Mouse (Mus musculus): ENCODE data around the gene Dlk2.

The Dlk2 gene

DNA sequence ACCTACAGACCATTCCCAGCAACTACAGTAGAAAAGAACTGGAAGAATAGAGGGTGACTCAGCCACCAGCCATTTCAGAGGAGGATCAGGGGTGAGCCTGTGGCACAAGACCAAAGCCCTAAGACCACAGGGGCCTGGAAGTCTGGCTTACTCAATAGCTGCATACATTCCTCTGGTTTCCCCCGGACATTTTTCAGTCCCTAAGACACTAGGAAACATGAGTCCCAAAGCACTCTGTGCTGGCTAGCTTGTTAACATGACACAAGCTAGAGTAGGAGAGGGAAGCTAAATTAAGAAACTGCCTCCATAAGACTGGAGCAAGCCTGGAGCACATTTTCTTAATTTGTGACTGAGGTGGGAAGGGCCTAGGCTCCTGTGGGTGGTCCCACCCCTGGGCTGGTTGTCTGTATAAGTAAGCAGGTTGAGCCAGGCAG is 23.4 kb upstream of the Dlk2 start:
- no peak for DNase-seq

GRCm38 (mm10) chr17:46274465-46274864 is 22.8 kb upstream of the Dlk2 start:
- no peak for DNase-seq

DNA sequence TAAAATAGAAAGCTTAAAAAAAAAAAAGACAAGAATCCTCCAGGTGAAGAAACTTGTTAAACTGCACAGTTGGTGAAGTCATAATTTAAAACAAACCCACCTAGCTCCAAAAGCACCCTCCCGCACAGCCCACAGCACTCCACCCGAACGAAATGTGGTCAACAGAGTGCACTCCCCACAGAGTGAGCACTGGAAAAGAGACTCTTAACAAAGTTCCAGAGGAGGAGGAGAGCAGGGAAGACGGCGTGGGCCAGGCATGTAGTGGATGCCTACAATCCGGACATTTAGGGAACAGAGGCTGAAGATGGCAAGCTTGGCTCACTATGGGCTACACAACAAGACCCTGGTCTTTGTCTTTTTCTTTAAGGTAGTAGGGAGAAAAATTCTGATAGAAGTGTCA is 22.2 kb upstream of the Dlk2 start:
- DNase-seq = no peak

- DNase-seq = no peak
These were observed 21.7 kb upstream of the Dlk2 start for GRCm38 (mm10) chr17:46275506-46275905.

DNA sequence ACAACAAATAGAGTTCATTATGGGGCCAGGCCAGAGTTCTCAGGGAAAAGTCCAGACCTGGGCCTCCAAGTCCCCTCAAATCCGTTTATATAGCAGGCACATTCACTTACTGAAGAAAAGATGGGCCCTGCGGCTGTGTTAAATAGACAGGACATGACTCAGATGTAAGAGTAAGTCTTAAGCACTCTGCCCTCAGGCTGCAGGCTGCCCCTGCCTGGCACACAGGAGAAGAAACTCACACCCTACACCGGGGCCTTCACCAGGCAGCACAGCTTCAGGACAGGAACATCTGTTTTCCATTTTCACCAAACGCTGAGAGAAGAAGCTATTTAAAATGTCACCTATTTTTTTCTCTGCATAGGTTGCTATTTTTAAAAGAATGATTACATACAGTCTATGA is 19.6 kb upstream of the Dlk2 start:
- DNase-seq = no peak

DNA sequence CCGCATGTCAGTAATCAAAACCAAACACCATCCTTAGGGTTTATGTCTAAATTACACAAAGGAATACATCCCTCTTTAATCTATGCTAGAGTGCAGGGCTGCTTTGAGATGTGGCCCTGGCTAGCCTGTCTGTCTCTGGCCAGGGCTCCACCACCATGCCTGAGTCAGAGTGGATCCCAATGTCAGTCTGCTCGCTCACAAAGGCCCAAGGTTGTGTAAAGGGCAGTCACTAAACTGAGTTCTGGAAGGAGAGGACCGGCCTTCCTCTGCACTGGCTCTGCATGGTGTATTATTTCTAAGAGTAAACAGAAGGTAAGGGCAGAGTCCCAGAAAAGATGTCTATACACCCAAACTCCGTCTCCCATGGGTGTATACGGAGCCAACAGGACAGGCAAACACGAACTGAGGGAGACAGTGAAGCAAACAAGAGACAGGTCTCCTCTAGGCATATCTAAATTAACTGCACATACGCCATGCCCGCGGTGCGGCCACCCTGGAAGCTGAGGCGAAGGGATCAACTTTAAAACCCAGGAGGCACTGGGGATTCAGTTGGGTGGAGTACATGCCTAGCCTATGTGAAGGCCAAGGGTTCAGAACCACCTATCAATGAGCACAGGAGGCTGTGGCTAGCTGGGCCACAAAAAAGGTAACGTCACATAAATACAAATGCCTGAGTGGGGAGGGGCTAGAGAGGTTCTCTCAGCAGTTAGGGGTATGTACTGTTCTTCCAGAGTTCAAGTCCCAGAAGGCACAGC is 19.0 kb upstream of the Dlk2 start:
- DNase-seq = no peak

DNA sequence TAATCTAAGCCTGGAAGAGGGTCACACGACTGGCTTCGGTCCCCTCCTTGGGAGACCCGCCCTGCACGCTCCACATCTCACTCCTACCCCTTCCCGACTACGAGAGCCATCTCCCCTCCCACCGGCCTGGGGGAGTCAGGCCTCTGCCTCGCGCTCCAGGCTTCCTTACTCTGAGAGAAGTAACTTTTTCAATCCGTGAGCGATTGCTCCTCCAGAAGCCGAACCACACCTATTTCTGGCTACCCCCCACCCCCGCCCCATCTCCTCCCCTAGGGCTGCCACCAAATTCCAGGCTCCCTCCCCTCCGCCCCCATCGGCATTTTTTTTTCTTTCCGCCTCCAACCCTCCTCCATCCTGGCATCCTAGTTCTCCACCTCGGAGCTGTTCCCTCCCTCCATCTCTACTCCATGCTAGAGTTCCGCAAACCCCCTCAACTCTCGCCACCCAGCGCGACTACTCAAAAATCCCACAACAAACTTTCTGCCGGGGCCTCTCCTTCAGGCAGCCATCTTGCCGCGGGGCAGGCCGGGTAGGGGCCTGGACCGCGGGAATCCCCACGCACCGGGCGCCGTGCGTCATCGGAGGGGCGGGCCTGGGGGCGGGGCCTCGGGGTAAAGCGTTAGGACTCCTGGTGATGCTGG is 14.6 kb upstream of the Dlk2 start, which contains the start of gene Tjap1:
Gene Tjap1 (minus strand): TSS at position 544 of the 641 bp plus-strand sequence.
- peak; percentile 90 for DNase-seq

GRCm38 (mm10) chr17:46283140-46283539 is 14.1 kb upstream of the Dlk2 start:
- no peak for DNase-seq

DNA sequence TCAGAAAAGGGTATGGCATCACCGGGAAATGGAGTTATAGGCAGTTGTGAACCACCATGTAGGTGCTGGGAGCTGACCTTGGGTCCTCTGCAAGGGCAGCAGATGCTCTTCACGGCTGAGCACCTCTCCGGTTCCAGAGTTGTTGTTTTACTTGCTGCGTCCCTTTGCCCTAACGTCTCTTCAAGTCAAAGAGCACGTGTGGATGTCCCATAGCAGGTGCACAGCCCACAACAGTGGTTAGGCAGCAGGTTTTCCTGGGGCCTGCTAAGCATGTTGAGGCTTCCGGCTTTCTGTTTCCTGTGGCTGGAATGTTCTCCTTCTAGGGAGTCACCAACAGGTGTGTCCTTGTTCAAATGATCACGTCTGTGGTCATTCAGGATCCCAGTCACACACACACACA is 13.3 kb upstream of the Dlk2 start:
- DNase-seq = no peak

GRCm38 (mm10) chr17:46284653-46285052 is 12.6 kb upstream of the Dlk2 start:
- no peak for DNase-seq

- no peak for DNase-seq
These were observed 11.8 kb upstream of the Dlk2 start for GRCm38 (mm10) chr17:46285407-46285806.

DNA sequence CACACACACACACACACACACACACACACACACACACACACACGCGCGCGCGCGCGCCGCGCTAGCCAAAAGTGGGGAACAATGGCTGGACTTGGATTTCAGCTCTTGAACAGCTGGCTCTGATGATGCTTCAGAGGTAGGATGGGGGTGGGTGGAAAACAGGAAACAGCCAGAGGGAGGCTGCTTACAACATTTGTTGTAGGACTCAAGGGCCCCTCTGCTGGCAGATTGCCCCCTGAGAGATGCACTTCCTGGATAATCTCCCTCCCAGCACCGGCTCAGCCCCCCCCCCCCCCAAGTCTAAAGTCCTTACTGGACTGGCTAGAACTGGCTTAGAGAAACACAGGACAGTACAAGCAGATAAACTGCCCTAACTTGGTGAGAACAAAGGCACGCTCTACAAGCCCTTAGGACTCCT is 9.5 kb upstream of the Dlk2 start:
- peak; percentile 86 for DNase-seq

DNA sequence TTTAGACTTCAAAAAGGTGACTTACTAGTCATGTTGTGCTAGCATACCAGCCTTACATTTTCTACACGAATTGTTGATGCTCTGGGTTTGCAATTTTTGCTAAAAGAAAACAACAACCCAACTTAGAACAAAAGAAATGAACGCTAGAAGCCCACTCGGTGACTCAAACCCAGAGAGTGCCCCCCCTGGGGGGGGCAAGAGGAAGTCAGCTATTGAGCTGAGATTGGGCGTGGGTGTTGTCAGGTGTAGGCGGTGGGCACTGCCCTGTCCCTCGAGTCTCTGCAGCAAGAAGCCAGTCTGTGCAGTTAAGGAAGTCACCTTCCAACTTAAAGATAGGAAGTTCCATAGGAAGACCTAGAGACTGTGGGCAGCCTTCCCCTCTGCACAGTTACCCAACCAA is 620 bp upstream of the Dlk2 start:
- no peak for DNase-seq

- DNase-seq = no peak
These were observed 225 bp upstream of the Dlk2 start for GRCm38 (mm10) chr17:46297028-46297363.

DNA sequence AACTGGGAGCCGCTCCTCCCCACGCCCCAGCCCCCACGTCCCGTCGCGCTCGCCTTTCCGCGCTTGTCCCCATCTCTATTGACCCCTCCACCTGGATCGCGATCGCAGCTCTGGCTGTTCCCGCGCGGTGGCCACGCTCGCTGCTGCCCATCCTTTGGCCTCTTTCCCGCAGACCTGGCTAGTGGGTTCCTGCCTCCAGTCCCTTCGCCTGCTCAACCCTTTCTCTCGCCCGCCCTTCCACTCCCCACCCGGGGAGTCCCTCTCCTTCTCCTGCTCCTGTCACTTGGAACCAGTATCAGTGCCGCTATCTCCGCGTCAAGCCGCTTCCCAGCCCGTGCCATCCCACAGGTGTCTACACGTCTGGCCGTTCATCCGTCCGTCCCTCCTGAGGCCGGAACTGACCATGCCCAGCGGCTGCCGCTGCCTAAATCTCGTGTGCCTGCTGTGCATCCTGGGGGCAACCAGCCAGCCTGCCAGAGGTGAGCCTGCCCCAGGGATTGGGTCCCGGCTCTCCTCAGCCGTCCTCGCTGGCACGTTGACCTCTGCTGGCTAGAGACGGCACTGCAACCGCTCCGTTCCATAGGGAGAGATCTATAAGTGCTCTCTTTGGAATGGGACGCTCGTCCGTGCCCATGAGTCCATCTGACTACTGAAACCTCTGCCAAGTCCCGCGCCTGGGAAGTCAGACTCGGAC is 1.1 kb downstream of the Dlk2 start:
- peak; percentile 88 for DNase-seq

GRCm38 (mm10) chr17:46301892-46302291 is 4.7 kb downstream of the Dlk2 start:
- peak; percentile 30 for DNase-seq

- DNase-seq = no peak
These were observed 7.0 kb downstream of the Dlk2 start for GRCm38 (mm10) chr17:46304184-46304583.

DNA sequence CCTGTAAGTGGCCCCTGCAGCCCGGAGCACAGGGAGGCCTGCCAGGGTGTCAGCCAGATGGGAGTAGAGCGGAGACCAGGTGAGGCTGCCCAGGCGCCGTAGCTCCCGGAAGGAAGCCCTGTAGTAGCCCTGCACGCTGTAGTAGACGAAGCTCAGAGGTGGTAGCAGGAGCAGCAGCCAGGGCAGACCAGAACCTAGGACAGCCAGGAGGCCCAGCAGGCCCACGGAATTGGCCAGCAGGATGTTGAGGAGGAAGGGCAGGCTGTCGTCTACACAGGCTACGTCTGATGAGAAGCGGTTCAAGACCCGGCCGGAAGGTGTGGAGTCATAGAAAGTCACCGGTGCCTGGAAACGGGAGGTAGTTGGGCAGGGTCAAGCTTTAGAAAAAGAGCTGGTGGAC is 9.7 kb downstream of the Dlk2 start:
- DNase-seq = no peak

DNA sequence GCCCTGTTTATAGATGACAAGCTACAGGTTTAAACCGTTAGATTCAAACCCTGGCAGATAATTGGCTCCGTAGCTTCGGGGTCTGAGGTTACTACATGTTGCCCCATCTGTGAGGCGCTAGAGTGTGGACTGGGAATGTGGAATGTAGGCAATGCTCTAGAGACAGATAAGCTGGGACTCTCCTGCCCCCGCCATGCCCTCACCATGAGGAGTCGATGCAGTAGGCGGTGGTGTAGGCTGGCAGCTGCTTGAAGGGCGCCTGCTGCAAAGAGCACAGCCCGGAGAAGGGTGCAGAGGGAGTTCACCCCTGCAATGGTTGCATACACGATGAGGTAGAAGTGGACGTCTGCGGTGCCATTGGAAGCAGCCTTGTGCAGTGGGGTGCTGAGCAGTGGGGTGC is 12.6 kb downstream of the Dlk2 start:
- no peak for DNase-seq

DNA sequence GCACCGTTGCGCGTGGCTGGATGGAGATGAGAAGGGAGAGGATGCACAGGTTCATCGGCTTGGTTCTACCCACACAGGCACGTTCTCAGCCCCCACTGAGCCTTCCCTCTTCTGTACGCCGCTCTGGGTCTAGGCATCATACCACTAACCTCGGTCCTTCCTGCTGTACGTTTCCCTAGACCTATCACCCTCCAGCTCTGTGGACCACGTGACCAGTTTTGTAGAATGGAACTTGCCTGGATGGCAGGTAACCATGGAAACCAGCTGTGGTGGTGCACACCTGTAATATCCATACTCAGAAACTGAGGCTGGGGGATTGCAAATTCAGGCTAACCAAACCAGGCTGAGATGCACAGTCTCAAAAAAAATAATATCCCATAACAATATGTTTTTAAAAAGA is 13.3 kb downstream of the Dlk2 start:
- no peak for DNase-seq

GRCm38 (mm10) chr17:46313135-46313715 is 16.0 kb downstream of the Dlk2 start:
- no peak for DNase-seq

DNA sequence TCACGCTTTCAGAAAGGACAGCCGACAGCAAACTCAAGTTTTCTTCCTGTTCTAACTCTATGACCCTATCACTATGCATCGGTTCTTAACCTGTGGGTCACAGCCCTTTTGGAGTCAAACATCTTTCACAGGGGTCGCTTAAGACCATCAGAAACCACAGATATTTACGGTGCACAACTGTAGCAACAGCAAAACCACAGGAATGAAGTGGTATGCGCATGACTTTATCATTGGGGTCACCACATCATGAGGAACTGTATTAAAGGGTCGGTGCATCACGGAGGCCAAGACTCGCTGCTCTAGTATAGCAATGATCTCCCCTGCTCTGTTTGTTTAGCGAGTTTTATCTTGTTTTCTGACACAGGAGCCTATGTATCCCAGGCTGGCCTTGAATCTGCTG is 18.6 kb downstream of the Dlk2 start:
- no peak for DNase-seq

DNA sequence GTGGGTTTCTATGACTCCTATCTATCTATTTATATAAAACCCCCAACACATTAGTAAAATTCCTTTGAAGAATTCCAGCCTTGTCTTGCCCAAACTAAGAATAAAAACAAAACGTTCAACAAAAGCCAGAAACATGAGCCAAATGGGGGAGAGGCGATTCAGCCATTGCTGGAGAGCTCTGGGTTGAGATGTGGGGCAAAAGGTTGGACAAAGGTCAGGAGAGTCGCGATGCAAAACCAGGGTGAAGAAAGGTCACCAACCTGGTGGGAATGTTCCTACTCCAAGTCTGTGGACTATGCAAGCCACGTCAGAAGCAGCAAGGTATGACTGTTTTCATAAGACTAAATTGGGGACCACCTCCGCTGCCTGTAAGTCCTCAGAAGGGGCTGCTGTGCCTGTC is 23.3 kb downstream of the Dlk2 start:
- DNase-seq = peak; percentile 43
